Mouse (Mus musculus): Measurements from ENCODE around the gene Srsf7. TPM values are rescaled to one million over a fixed set of nuclear protein-coding genes. Genes with fewer than 3 reads are reported as not detected.

Srsf7 gene
- polyA plus RNA-seq, 1 experiment, result 83.7 TPM

GRCm38 (mm10) chr17:80166346-80166745, 40.8 kb downstream of the Srsf7 start:
- H3K4me1 ChIP-seq (ENCODE audit: control insufficient read depth, insufficient read depth, low read length), result no peaks in the 10 kb centered on the region
- H3K27ac ChIP-seq (ENCODE audit: insufficient read depth, low read depth, low read length), result no peak overlapping the region
- no peak for TF ChIP-seq POLR2A (IDR thresholded peaks at IDR 0.05; ENCODE audit: borderline replicate concordance, low read depth, low read length)
- no peak for TF ChIP-seq CTCF (IDR thresholded peaks at IDR 0.05; ENCODE audit: low read depth, low read length)
- no peak overlapping the region for H3K4me3 ChIP-seq (ENCODE audit: insufficient read depth, low read length)

- TF ChIP-seq CTCF (IDR thresholded peaks at IDR 0.05; ENCODE audit: low read depth, low read length) (no peak), POLR2A (IDR thresholded peaks at IDR 0.05; ENCODE audit: borderline replicate concordance, low read depth, low read length) (no peak)
- Histone ChIP-seq H3K4me3 (ENCODE audit: insufficient read depth, low read length) (no peak overlapping the region), H3K4me1 (ENCODE audit: control insufficient read depth, insufficient read depth, low read length) (no peaks in the 10 kb centered on the region), H3K27ac (ENCODE audit: insufficient read depth, low read depth, low read length) (no peak overlapping the region)
Measured at GRCm38 (mm10) chr17:80165741-80166140, 41.4 kb downstream of the Srsf7 start.

GRCm38 (mm10) chr17:80163991-80164390, 43.1 kb downstream of the Srsf7 start:
- H3K4me3 ChIP-seq (ENCODE audit: insufficient read depth, low read length), result no peak overlapping the region
- no peaks in the 10 kb centered on the region for H3K4me1 ChIP-seq (ENCODE audit: control insufficient read depth, insufficient read depth, low read length)
- TF ChIP-seq CTCF (IDR thresholded peaks at IDR 0.05; ENCODE audit: low read depth, low read length), result no peak
- no peak for TF ChIP-seq POLR2A (IDR thresholded peaks at IDR 0.05; ENCODE audit: borderline replicate concordance, low read depth, low read length)
- no peak overlapping the region for H3K27ac ChIP-seq (ENCODE audit: insufficient read depth, low read depth, low read length)

DNA sequence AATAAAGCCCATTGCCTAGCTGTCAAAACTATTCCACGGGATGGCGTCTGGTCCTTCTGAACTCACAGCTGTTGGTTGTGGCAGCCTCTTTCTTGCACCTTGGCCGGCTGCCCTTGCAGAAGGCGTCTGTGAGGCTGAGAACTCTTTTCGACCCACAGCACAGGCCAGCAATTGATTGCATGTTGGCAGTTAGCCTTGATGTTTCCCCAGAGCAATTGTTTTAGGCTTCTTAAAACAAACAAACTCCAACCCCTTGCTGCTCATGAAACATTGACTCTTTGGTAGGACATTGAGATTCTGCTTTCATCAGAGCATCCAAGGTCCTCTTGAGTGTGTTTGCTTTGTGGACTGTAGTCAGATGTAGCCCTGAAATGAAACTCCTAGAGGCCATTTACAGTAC, 46.7 kb downstream of the Srsf7 start:
- TF ChIP-seq POLR2A (IDR thresholded peaks at IDR 0.05; ENCODE audit: borderline replicate concordance, low read depth, low read length) (no peak), CTCF (IDR thresholded peaks at IDR 0.05; ENCODE audit: low read depth, low read length) (no peak)
- Histone ChIP-seq H3K27ac (ENCODE audit: insufficient read depth, low read depth, low read length) (no peak overlapping the region), H3K4me3 (ENCODE audit: insufficient read depth, low read length) (no peak overlapping the region), H3K4me1 (ENCODE audit: control insufficient read depth, insufficient read depth, low read length) (no peaks in the 10 kb centered on the region)

GRCm38 (mm10) chr17:80157489-80157888, 49.6 kb downstream of the Srsf7 start:
- H3K4me1 ChIP-seq (ENCODE audit: control insufficient read depth, insufficient read depth, low read length), result peaks cover 3% of the 10 kb centered on the region; the same call in 1 of the 2 replicates
- no peak overlapping the region for H3K4me3 ChIP-seq (ENCODE audit: insufficient read depth, low read length)
- TF ChIP-seq CTCF (IDR thresholded peaks at IDR 0.05; ENCODE audit: low read depth, low read length) (no peak), POLR2A (IDR thresholded peaks at IDR 0.05; ENCODE audit: borderline replicate concordance, low read depth, low read length) (no peak)
- H3K27ac ChIP-seq (ENCODE audit: insufficient read depth, low read depth, low read length), result no peak overlapping the region

- TF ChIP-seq CTCF (IDR thresholded peaks at IDR 0.05; ENCODE audit: low read depth, low read length), result no peak
- TF ChIP-seq POLR2A (IDR thresholded peaks at IDR 0.05; ENCODE audit: borderline replicate concordance, low read depth, low read length), result no peak
- Histone ChIP-seq H3K4me1 (ENCODE audit: control insufficient read depth, insufficient read depth, low read length) (peaks cover 3% of the 10 kb centered on the region; the same call in 1 of the 2 replicates), H3K27ac (ENCODE audit: insufficient read depth, low read depth, low read length) (no peak overlapping the region), H3K4me3 (ENCODE audit: insufficient read depth, low read length) (no peak overlapping the region)
Measured at GRCm38 (mm10) chr17:80156905-80157304, 50.2 kb downstream of the Srsf7 start.

DNA sequence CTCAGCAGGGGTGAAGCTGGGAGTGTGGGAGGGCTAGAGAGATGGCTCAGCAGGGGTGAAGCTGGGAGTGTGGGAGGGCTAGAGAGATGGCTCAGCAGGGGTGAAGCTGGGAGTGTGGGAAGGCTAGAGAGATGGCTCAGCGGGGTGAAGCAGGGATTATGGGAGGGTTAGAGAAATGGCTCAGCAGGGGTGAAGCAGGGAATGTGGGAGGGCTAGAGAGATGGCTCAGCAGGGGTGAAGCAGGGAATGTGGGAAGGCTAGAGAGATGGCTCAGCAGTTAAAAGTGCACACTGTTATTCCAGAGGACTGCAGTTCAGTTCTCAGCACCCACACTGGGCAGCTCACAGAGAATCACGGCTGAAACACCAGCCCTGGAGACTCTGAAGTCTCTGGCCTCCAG, 53.5 kb downstream of the Srsf7 start:
- Histone ChIP-seq H3K27ac (ENCODE audit: insufficient read depth, low read depth, low read length) (no peak overlapping the region), H3K4me3 (ENCODE audit: insufficient read depth, low read length) (no peak overlapping the region), H3K4me1 (ENCODE audit: control insufficient read depth, insufficient read depth, low read length) (peaks cover 3% of the 10 kb centered on the region; the same call in 1 of the 2 replicates)
- TF ChIP-seq POLR2A (IDR thresholded peaks at IDR 0.05; ENCODE audit: borderline replicate concordance, low read depth, low read length), result no peak
- TF ChIP-seq CTCF (IDR thresholded peaks at IDR 0.05; ENCODE audit: low read depth, low read length), result no peak

DNA sequence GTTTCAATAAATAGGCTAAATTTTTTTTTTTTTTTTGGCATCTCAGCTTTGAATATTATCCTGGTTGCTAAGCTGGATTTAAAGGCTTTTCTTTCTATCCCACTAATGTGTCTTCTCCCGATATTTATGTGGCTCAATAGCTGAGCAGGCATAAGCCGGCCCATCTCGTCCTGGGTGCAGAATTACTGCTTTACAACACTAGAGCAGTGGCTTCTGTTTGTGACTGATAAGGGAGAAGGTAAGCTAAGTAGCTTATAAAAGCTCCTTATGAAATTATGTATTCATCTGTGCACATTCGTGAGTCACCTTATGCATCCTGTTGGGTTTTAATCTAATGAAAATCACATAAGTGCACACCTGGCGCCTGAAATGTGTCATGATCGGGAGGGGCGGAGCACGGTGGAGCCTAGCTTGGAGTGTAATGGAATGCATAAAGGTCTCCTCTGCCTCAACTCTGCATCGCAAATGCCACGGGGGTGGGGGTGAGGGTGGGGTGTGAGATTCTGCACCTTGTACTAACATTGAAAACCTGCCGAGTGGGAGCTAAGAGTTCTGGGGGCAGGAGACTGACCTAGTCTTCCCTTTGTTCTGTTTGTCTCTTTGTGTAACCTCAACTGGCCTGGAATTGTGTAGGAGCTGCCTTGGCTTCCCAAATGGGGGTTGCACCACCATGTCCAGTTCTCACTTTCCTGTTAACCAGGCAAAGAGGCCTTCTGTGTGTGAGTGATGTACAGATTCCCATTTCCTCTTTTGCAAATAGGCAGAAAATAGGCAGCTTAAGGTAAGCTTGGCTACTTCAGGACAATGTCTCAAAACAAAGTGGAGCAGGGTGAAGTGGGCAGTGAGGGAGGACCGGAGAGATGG, 54.1 kb downstream of the Srsf7 start:
- Histone ChIP-seq H3K27ac (ENCODE audit: insufficient read depth, low read depth, low read length) (no peak overlapping the region), H3K4me1 (ENCODE audit: control insufficient read depth, insufficient read depth, low read length) (peaks cover 3% of the 10 kb centered on the region; the same call in 1 of the 2 replicates), H3K4me3 (ENCODE audit: insufficient read depth, low read length) (no peak overlapping the region)
- no peak for TF ChIP-seq CTCF (IDR thresholded peaks at IDR 0.05; ENCODE audit: low read depth, low read length)
- TF ChIP-seq POLR2A (IDR thresholded peaks at IDR 0.05; ENCODE audit: borderline replicate concordance, low read depth, low read length), result no peak

GRCm38 (mm10) chr17:80151353-80151752, 55.8 kb downstream of the Srsf7 start:
- TF ChIP-seq POLR2A (IDR thresholded peaks at IDR 0.05; ENCODE audit: borderline replicate concordance, low read depth, low read length), result no peak
- TF ChIP-seq CTCF (IDR thresholded peaks at IDR 0.05; ENCODE audit: low read depth, low read length), result no peak

More at GRCm38 (mm10) chr17:80151353-80151752, 55.8 kb downstream of the Srsf7 start:
- H3K4me1 ChIP-seq (ENCODE audit: control insufficient read depth, insufficient read depth, low read length), result peaks cover 3% of the 10 kb centered on the region; the same call in 1 of the 2 replicates
- H3K4me3 ChIP-seq (ENCODE audit: insufficient read depth, low read length), result no peak overlapping the region
- no peak overlapping the region for H3K27ac ChIP-seq (ENCODE audit: insufficient read depth, low read depth, low read length)

Other genes starting within 250 kb of the Srsf7 start
- 44.9 and 47.7 TPM in 2 replicates for gene Hnrnpll, start 145.0 kb downstream of the Srsf7 start, polyA plus RNA-seq (2012; ENCODE audit: insufficient read depth, insufficient read length, missing spikeins)
- 18.1 and 18.2 TPM in 2 replicates for gene Galm, start 79.8 kb downstream of the Srsf7 start, polyA plus RNA-seq (2012; ENCODE audit: insufficient read depth, insufficient read length, missing spikeins)
- not detected in 2 replicates for gene Ttc39d, start 153 bp upstream of the Srsf7 start, polyA plus RNA-seq (2012; ENCODE audit: insufficient read depth, insufficient read length, missing spikeins)
- 7.1 and 8.0 TPM in 2 replicates for gene Gemin6, start 17.1 kb upstream of the Srsf7 start, polyA plus RNA-seq (2012; ENCODE audit: insufficient read depth, insufficient read length, missing spikeins)
- 5.6 and 8.1 TPM in 2 replicates for gene Morn2, start 82.9 kb upstream of the Srsf7 start, polyA plus RNA-seq (2012; ENCODE audit: insufficient read depth, insufficient read length, missing spikeins)
- gene Dhx57, start 83.2 kb upstream of the Srsf7 start, polyA plus RNA-seq (2012; ENCODE audit: insufficient read depth, insufficient read length, missing spikeins), result 16.0 and 19.6 TPM in 2 replicates
- not detected in 2 replicates for gene Arhgef33, start 100.1 kb upstream of the Srsf7 start, polyA plus RNA-seq (2012; ENCODE audit: insufficient read depth, insufficient read length, missing spikeins)
- gene Gm10190, start 166.2 kb upstream of the Srsf7 start, polyA plus RNA-seq (2012; ENCODE audit: insufficient read depth, insufficient read length, missing spikeins), result not detected in 2 replicates